Mouse (Mus musculus): Measurements from ENCODE around the gene Tmem178.
"Not testable (repeated sequence)": the region's sequence is repeated elsewhere in the genome, so short reads cannot be mapped to it uniquely, and the experiment has no call there.

Tmem178 gene

GRCm38 (mm10) chr17:80945510-80945909 lies 1.1 kb downstream of the Tmem178 start:
- not testable (repeated sequence) for DNase-seq (ENCODE audit: low read depth, low spot score)

DNA sequence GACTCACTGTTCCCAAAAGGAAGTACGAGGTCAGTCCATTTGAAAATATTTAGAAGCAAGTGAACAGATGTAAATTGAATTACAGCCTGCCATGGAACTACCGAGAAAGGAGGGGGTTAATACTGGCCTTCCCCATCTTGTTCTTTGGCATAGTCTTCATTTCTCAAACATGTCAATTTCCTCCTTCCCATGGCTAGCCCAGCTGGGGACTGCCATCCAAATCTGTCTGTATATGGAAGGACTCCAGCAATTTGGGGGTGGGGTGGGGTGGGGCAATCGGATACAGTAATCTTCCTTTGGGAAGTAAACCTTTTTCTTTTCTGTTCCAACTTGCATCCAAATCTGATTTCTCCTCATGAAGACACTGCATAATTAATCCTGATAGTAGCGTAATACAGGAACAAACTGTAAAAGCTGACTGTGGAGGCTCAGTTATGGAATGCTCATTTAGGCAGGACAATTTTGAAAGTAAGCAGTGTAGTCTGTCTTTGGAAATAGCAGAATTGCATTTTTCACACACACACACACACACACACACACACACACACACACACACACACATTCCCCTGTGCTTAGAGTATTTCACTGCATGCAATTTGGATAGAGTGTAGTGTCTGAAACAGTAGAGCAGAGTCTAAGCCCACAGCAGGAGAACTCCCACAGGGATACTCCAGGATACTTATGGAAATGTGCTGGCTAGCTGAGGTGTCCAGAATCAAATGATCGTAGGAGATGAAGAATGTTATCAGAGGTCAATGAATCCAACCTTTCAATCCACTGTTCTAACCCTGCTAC lies 1.9 kb downstream of the Tmem178 start:
- no peak for DNase-seq (ENCODE audit: low read depth, low spot score)

DNA sequence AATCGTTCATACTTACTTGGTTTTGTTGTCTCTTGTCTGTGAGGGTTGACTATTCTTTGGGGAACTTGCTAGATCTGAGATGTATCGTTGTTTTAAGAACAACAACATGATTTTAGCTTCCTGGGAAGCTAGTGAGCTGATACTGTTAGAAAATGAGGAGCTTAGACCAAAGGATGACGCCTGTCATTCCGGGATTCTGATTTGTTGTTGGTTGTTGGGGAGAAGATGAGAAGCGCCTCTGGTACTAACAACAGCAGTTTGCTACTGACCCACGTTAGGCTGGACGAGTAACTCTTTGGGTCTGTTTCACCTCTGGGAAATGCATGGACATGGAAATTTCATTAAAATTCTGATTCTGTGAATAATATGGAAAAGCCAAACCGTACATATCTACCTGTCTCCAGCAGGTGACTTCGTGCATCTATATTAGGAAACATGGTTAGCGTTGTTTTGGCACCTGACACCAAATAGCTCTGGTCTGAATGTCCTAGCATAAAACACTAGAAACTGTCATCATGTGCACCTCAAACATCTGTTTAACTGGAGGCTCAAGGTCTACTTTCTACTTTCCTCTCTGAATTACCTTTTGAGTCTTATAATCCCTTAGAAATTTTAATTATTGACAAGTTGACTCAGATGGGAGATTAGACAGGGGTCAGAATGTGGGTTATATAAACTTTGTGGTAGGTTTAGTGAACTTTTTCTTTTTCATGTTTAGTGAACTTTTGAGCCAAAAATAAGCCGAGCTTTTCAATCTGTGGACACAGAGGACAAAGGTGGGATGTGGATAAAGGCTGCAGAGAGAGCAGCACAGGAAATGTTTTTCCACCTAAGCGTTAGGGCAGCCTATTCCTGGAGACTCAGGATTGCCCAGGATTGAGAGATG lies 2.9 kb downstream of the Tmem178 start:
- DNase-seq (ENCODE audit: low read depth, low spot score): no peak

- no peak for DNase-seq (ENCODE audit: low read depth, low spot score)
These were observed 5.0 kb downstream of the Tmem178 start for GRCm38 (mm10) chr17:80949382-80949781.

DNA sequence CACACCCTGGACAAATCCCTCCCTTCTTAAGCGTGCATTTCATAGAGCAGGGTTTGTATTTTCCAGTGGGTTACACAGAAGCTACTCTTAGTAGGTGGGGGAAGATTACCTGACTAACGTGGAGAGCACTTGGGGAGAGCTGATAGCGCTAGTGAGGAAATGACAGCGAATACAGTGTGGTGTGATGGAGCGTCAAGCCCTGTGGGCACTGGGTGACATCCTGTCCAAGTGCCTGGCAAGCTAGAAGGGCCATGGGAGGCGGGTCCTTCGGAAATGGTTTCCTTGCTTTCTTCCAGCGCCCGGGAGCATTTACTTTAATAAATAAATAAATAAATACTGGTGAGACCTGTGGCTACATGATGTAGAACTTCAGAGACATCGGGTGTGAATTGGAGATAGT lies 5.5 kb downstream of the Tmem178 start:
- no peak for DNase-seq (ENCODE audit: low read depth, low spot score)

- peak; percentile 33 for DNase-seq (ENCODE audit: low read depth, low spot score)
These were observed 7.9 kb downstream of the Tmem178 start for GRCm38 (mm10) chr17:80952305-80952704.

GRCm38 (mm10) chr17:80955415-80955814 lies 11.0 kb downstream of the Tmem178 start:
- no peak for DNase-seq (ENCODE audit: low read depth, low spot score)

DNA sequence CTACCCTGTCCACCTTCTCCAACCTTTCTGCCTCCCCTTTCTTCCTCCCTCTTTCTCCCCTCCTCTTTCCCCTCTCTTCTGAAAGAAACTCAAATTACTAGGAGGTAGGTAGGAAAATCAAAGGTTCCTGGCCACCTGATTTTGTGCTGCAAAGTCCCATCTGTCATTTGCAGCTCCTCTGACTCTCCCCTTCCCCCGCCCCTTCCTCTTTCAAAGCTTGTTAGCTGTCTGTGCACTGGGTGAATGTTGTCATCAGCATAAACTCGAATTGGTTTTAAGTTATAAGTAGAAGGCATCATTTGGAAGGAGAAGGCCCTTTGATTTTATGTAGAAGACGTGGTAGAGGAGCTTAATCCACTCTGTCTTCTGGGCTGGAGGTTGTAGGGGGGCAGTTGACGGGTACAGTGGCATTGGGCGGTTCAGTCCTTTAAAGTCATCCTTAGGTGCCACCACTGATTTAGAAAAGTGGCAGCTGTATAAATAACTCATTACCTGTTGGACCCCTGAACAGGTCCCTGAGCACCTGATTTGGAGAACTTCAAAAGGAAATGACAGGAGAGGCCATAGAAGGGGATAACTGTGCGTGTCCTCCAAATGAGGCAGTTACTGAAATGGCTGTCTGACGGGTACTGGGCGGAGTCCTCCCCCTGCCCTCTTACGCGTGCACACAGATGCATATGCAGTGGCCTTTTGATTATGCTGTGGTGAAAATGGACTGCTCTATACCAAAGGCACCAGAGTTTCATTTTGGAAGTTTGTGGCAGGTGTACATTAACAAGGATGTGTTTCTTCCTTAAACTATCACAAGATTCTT lies 11.8 kb downstream of the Tmem178 start:
- DNase-seq (ENCODE audit: low read depth, low spot score): no peak

DNA sequence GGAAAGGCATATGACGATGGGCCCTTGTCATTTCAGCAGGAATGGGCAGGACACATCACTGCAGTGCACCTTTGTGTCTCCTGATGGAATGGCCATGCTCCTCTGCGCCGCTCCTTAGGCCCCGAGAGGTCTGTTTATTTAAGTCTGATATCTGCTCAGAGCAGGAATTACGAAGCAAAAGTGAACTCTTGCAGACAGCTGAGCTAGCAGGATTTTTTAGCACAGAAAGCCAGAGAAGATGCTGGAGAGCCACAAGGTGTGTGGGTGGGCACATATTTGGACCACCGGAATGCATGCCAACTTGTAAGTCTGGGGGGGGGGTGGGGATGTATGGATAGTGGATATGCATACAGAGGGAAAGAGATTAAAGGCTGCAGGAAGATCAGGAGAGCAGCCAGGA lies 13.9 kb downstream of the Tmem178 start:
- no peak for DNase-seq (ENCODE audit: low read depth, low spot score)

- DNase-seq (ENCODE audit: low read depth, low spot score): no peak
These were observed 15.4 kb downstream of the Tmem178 start for GRCm38 (mm10) chr17:80959840-80960239.

DNA sequence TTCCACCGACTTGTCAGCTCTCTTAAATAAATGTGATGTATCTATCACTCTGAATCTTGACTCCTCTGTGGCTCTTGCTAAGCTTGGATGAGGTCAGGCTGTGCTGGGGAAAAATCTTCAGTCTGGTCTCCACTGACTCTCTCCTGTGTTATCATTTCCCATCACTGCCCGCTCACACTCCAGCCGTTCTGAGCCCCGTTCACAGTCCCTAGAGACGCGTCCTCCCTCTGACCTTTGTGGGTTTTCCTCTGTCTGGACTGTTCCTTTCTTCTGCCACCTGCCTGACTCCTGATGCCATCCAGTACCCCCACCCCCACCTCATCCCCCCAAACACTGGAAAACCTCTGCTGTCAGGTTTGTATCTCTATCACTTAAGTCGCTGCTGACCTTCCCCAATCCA lies 23.0 kb downstream of the Tmem178 start:
- DNase-seq (ENCODE audit: low read depth, low spot score): no peak

- no peak for DNase-seq (ENCODE audit: low read depth, low spot score)
These were observed 25.5 kb downstream of the Tmem178 start for GRCm38 (mm10) chr17:80969643-80970619.

DNA sequence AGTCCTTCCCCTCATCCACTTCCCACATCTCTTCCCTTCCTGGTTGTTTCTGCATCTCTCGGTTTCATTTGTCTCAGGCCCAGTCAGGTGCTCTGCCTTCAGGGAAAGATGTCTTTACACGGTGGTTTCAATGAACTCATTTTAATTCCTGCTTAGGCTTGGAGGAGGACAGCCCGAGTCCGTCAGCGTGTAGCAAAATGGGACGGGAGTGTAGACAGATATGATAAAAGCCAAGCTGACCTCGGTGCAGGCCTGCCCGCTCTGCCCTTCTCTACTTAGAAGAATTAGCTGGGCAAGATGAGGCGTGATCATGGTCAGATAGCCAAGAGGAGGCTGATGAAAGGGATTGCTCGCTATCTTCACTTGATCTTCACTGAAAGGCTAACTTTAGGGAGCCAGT lies 26.3 kb downstream of the Tmem178 start:
- DNase-seq (ENCODE audit: low read depth, low spot score): no peak

DNA sequence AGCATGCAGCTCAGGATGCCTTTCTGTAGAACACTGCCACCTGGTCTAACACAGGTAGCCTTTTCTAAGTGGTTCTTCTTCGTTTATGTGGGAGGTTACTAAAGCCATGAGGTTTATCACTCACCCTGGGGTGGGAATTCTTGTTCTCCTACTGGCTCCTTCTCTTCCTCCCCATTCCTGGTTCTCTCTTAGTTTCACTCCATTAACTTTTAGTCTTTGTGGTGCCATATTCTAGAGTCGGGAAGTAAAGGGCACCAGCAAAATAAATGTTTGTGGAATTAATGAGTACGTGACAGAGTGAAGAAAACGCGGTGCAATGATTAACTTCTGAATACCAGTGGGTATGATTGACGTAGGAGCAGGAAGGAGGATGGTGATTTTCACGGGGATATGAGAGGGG lies 28.5 kb downstream of the Tmem178 start:
- no peak for DNase-seq (ENCODE audit: low read depth, low spot score)

DNA sequence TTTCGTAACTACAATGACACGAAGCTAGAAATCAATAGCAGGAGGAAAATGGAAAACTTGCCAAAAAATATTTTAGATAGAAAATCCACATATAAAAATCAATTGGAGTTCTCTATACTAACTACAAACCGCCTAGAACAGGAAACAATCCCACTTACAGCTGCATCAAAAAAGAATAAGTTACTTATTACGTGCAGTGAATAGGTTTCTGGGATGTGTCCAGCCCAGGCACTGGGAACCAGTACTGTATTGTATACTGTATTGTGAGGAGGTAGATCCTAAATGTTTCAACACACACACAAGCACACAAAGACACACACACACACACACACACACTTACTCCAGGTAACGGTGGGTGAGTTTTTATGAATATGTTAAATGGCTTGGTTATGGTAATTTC lies 32.8 kb downstream of the Tmem178 start:
- no peak for DNase-seq (ENCODE audit: low read depth, low spot score)

DNA sequence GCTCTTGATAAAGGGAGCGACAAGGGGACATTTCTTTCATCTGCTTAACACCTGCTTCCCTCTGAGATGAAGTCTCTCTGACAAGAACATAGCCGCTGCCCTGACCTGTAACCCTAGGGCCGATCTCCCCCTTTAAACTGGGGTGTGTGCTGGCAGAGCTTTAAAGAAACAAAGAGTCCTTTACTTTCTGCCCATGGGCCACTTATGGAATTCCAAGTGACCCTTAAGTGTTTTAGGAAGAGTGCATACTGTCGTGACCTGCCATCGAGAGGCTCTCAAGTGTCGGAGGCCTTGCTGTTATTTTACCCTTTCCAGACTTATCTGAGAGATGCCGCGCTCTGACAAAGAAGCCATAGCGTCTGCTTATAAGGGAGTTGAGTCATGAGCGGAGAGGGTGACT lies 35.7 kb downstream of the Tmem178 start:
- DNase-seq (ENCODE audit: low read depth, low spot score): no peak

- DNase-seq (ENCODE audit: low read depth, low spot score): no peak
These were observed 37.4 kb downstream of the Tmem178 start for GRCm38 (mm10) chr17:80981721-80982411.

GRCm38 (mm10) chr17:80982412-80982787 lies 38.0 kb downstream of the Tmem178 start:
- peak; percentile 61 for DNase-seq (ENCODE audit: low read depth, low spot score)

DNA sequence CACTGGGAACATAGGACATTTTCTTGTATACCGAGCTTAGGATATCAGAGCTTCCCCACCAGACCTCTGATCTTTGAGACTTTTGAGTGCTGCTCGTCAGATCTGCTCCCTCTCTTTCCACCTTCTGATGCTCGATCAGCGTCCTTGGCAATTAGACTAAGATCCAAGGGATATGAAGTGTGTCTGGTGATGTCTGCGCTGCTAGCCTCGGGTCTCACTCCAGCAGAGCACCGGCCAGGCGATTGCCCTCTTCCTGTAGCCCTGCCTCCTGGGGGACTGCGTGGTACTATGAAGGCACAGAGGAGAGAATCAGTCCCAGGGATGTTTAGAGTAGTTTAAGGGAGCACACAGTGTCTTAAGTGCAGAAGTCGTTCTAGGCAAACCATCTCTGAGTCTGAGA lies 38.5 kb downstream of the Tmem178 start:
- no peak for DNase-seq (ENCODE audit: low read depth, low spot score)

GRCm38 (mm10) chr17:80991535-80992127 lies 47.2 kb downstream of the Tmem178 start:
- DNase-seq (ENCODE audit: low read depth, low spot score): no peak

Data from retina, postnatal 7 days (tissue).